Mouse (Mus musculus) large intestine, adult 2 months (tissue): ENCODE measurements around the gene Iffo2. TPM values are rescaled to one million over a fixed set of nuclear protein-coding genes. Genes with fewer than 3 reads are reported as not detected.

Source experiments
- DNase-seq: peaks from one replicate; pipeline ENCODE4 v3.0.0-alpha.2; 2012; ENCODE audit warnings: low read depth, low spot score
- WGBS: fragments of 180-500 bp; shearing (Covaris S2); methylation state at CpG from one replicate; pipeline ENCODE4 v1.1.7; 2018; 5-methylcytosine and 5-hydroxymethylcytosine counted together
- polyA plus RNA-seq: library from polyadenylated mRNA; depleted of rRNA; stranded (reverse); fragments of >200 nt; gene quantifications from 2 replicates; pipeline ENCODE4 v1.2.3, GENCODE M21; 2012

Iffo2 gene
- polyA plus RNA-seq, 1 experiment, result 2.6 TPM

- 5% methylated on average over 10 of the region's 10 CpGs for WGBS
- no peak for DNase-seq
Observed at GRCm38 (mm10) chr4:139579003-139579402, 48.7 kb downstream of the Iffo2 start.

GRCm38 (mm10) chr4:139579466-139579865 is 49.1 kb downstream of the Iffo2 start:
- no peak for DNase-seq
- WGBS, result 10% methylated on average over 6 of the region's 6 CpGs

- 8% methylated on average over 15 of the region's 15 CpGs for WGBS
- DNase-seq, result no peak
Observed at GRCm38 (mm10) chr4:139580663-139581336, 50.5 kb downstream of the Iffo2 start.

GRCm38 (mm10) chr4:139581427-139582051 is 51.2 kb downstream of the Iffo2 start:
- 4% methylated on average over 6 of the region's 6 CpGs for WGBS
- DNase-seq, result no peak

GRCm38 (mm10) chr4:139582346-139582745 is 52.0 kb downstream of the Iffo2 start:
- WGBS, result 50% methylated on average over 6 of the region's 6 CpGs

GRCm38 (mm10) chr4:139582903-139583302 is 52.6 kb downstream of the Iffo2 start:
- 51% methylated on average over 3 of the region's 3 CpGs for WGBS
- DNase-seq, result no peak

More at GRCm38 (mm10) chr4:139582346-139582745, 52.0 kb downstream of the Iffo2 start:
- no peak for DNase-seq

GRCm38 (mm10) chr4:139583629-139584245 is 53.4 kb downstream of the Iffo2 start:
- no peak for DNase-seq
- WGBS, result 58% methylated on average over 11 of the region's 11 CpGs

- DNase-seq, result no peak
- 82% methylated on average over 11 of the region's 11 CpGs for WGBS
Observed at GRCm38 (mm10) chr4:139584704-139585103, 54.4 kb downstream of the Iffo2 start.

GRCm38 (mm10) chr4:139585713-139586112 is 55.4 kb downstream of the Iffo2 start:
- WGBS, result 84% methylated on average over 7 of the region's 7 CpGs
- no peak for DNase-seq

- no peak for DNase-seq
- 59% methylated on average over 4 of the region's 4 CpGs for WGBS
Observed at GRCm38 (mm10) chr4:139587370-139587769, 57.0 kb downstream of the Iffo2 start.

- DNase-seq, result no peak
- WGBS, result 31% methylated on average over 4 of the region's 4 CpGs
Observed at GRCm38 (mm10) chr4:139587773-139588172, 57.4 kb downstream of the Iffo2 start.

- WGBS, result 65% methylated on average over 5 of the region's 5 CpGs
- no peak for DNase-seq
Observed at GRCm38 (mm10) chr4:139589351-139590027, 59.1 kb downstream of the Iffo2 start.

- no peak for DNase-seq
- WGBS, result 69% methylated on average over 4 of the region's 4 CpGs
Observed at GRCm38 (mm10) chr4:139590446-139590845, 60.1 kb downstream of the Iffo2 start.

- DNase-seq, result no peak
- WGBS, result 36% methylated on average over 7 of the region's 7 CpGs
Observed at GRCm38 (mm10) chr4:139592895-139593294, 62.5 kb downstream of the Iffo2 start.

GRCm38 (mm10) chr4:139593383-139593782 is 63.0 kb downstream of the Iffo2 start:
- no peak for DNase-seq
- WGBS, result 28% methylated on average over 6 of the region's 6 CpGs

GRCm38 (mm10) chr4:139594062-139594461 is 63.7 kb downstream of the Iffo2 start:
- 22% methylated on average over 3 of the region's 3 CpGs for WGBS
- DNase-seq, result no peak

- 82% methylated on average over 9 of the region's 9 CpGs for WGBS
- DNase-seq, result no peak
Observed at GRCm38 (mm10) chr4:139596715-139597114, 66.4 kb downstream of the Iffo2 start.

GRCm38 (mm10) chr4:139597286-139598284 is 67.2 kb downstream of the Iffo2 start:
- WGBS, result 28% methylated on average over 20 of the region's 20 CpGs
- DNase-seq, result no peak

- DNase-seq, result no peak
- WGBS, result 34% methylated on average over 13 of the region's 13 CpGs
Observed at GRCm38 (mm10) chr4:139598356-139598755, 68.0 kb downstream of the Iffo2 start.
